Mouse (Mus musculus) C2C12 (cell line): ENCODE measurements around the gene Ppp1r18.

Experiments
- CTCF ChIP-seq: IDR thresholded peaks from one replicate; pipeline ENCODE4 v1.5.1; 2011; ENCODE audit not compliant: control insufficient read depth, insufficient read depth, insufficient read length
- MYOG ChIP-seq: IDR thresholded peaks from one replicate; pipeline ENCODE4 v1.6.1; 2011; ENCODE audit not compliant: control insufficient read depth, insufficient read length; ENCODE audit errors: extremely low read depth

GRCm38 (mm10) chr17:35866281-35866831 lies 963 bp downstream of the Ppp1r18 start:
- no peak for TF ChIP-seq MYOG
- no peak for TF ChIP-seq CTCF
